Mouse (Mus musculus) kidney, postnatal 10 days (tissue): ENCODE results near the gene Ctla4.
A peak's percentile ranks its signal among the peaks of the same experiment; 100 is the strongest.

ENCODE experiments used
- DNase-seq: peaks from one replicate; pipeline ENCODE4 v3.0.0; 2021; ENCODE audit warnings: mixed read lengths

The Ctla4 gene

DNA sequence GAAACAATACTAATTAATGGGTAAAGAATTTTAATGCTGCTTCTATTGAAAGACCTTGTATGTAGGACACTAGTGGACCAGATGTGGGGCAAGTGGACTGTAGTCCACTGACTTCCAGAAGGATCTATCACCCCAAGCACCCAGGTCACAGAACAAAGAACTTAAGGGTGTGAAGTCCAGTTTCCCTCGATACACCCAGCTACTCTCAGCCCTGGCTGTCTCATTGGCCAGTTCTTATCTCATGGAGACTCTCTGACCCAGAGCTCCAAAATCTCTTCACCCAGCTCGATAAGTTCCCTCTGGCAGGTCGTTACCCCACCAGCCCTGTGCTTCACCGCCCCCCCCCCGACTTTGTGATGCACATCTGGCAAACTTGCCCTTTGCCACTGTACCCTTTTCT is 20.8 kb upstream of the Ctla4 start:
- DNase-seq, result no peak

GRCm38 (mm10) chr1:60868333-60869277 is 18.2 kb upstream of the Ctla4 start:
- peak; percentile 74 for DNase-seq

DNA sequence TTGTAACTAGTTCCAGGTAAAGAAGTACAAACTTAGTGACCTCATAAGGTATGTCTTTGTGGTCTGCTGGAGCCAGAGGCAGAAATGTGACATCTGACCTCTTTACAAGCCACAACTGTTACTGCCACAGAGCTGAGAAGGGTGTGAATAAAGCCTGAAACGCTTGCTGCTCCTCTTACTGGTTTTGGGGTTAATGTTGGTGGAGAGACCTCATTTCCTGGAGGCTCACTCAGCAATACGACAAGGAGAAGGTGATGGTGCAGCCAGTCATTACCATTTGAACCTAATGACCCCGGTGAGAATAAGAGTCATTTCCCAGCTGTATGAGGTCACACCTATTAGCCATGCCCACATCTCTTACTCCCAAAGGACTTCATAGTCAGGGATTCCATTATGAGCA is 11.5 kb upstream of the Ctla4 start:
- DNase-seq, result no peak

GRCm38 (mm10) chr1:60880116-60880867 is 6.5 kb upstream of the Ctla4 start:
- DNase-seq, result no peak

GRCm38 (mm10) chr1:60882792-60883191 is 4.0 kb upstream of the Ctla4 start:
- DNase-seq, result no peak

GRCm38 (mm10) chr1:60883279-60883678 is 3.5 kb upstream of the Ctla4 start:
- no peak for DNase-seq

GRCm38 (mm10) chr1:60884611-60885010 is 2.2 kb upstream of the Ctla4 start:
- no peak for DNase-seq

- DNase-seq, result no peak
Observed at GRCm38 (mm10) chr1:60898127-60898932, 11.5 kb downstream of the Ctla4 start.

GRCm38 (mm10) chr1:60898933-60899210 is 12.1 kb downstream of the Ctla4 start:
- no peak for DNase-seq

DNA sequence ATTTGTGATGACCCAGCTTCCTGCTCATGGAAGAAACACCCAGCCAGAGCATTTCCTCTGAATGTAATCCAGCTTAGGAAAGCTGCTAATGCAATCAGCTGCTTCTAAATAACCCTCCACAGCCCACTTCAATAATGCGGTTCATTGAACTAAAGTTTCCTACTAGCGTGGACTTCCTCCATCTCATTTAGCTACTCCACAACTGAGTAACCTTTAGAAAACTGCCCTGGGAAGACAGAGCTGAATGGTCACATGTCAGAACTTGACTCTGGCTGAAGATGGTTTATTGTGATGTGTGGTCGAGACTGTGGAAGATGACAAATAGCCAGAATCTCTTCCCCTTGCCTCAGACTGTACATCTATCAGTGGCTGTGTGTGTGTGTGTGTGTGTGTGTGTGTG is 12.4 kb downstream of the Ctla4 start:
- DNase-seq, result no peak

DNA sequence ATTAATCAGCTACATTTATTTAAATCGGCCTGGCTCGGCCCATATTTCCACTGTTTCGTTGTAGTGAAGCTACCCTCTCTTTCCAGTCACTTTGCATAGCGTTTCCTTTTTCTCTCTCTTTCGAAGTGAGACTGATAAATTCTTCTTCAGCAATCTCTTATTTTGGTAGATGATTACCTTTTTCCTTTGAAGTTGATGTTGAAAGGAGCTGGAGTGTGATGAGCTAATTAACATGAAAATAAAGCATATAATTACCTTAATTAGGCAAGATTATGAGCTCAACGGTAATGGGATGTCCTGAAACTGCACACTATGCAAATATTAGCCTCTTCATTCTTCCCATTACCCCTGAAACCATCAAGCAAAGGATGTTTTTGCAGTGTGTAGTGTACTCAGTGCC is 15.7 kb downstream of the Ctla4 start:
- DNase-seq, result no peak

DNA sequence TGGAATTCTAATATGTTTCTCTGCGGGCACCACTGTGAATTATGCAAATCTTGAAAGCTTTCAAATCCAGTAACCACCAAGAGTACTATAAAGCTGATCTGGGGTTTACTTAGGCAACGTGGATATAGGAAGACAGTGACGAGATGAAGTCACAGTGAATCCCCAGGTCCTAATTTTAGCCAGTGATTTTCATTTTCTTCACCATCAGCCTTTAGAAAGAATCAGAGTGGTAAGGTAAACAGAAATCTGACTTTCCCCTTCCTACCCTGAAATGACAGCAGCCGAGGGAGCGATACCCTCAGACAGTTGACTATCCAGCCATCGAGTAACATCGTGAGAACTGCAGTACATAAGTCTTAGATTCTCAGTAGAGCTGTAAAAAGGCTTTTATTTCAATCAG is 16.3 kb downstream of the Ctla4 start:
- no peak for DNase-seq

DNA sequence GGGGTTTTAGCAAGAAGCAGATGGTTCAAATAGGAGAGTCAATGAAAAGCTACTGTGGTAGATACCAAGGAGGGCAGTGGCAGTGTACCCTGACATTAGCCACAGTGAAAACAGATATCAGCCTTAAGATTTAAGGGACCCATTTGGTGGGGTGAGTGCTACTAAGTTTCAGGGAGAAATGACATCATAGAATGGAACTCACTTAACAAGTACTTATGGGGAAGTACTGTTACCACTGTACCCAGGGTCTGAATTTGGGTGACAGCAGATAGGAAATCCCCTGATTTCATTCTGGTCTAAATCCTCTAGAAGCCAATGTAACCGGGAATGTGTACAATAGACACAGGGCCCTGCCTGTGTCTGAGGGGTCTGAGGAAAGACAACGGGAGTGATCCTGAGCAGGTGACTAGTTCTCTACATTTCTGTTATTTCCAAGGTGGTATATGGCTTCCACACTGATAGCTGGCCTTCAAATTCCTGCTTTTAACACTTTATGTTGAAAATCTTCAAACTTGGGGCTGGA is 17.7 kb downstream of the Ctla4 start:
- DNase-seq, result no peak

- no peak for DNase-seq
Observed at GRCm38 (mm10) chr1:60907466-60907865, 20.7 kb downstream of the Ctla4 start.

GRCm38 (mm10) chr1:60908751-60909161 is 22.0 kb downstream of the Ctla4 start:
- no peak for DNase-seq

- DNase-seq, result no peak
Observed at GRCm38 (mm10) chr1:60909746-60910145, 22.9 kb downstream of the Ctla4 start.

- DNase-seq, result no peak
Observed at GRCm38 (mm10) chr1:60910796-60911195, 24.0 kb downstream of the Ctla4 start.

- DNase-seq, result no peak
Observed at GRCm38 (mm10) chr1:60911631-60912030, 24.8 kb downstream of the Ctla4 start.

DNA sequence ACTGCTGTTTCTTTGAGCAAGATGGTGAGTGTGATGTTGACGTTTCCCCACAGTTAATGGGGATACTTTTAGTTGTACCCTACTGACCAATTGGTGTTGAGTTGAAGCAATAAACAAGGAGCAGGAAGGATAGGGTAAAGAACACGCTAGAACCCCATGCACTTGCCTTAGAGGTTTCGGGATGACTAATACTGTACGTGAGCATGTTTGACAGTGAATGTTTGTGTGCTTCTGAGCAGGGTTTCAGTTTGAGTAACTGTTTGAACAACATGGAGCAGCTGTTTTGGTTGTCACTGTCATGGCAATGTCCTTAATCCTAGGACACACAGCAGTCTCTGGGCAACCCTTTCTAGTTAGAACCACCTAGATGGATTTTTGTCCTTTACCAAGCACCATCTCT is 26.5 kb downstream of the Ctla4 start:
- no peak for DNase-seq

- no peak for DNase-seq
Observed at GRCm38 (mm10) chr1:60916281-60916781, 29.5 kb downstream of the Ctla4 start.

DNA sequence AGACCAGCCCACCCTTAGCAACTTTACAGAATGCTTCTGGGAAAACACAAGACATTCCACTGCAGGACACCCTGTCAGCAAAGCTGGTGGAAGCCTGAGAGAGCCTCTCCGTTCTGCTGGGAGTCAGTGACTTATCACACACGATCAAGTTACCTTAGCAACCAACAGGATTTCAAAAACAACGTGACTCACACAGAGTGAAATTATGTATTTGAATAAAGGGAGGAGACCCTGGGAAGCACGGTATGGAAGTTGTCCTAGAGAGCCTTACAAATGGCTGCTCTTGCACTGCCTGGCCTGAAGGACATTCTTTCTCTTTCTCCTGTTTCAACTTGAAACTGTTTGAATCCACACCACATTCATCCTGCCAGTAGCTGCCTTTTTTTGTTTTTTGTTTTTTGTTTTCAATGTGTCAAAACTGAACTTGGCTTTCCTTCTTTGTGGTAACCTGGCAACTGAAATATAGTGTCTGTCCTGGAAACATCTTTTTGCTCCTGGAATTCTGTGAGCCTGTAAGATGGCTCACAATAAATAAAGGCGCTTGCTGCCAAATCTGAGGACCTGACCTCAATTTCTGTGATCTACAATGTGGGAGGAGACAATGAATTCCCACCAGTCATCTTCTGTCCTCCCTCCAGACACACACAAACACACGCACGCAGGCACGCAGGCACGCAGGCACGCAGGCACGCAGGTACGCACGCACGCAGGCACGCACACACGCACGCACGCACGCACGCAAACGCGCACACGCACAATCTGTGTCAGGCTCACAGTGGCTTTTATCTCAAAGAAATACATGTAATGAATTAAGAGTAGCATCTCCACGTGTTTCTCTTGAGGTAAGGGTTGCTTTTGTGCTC is 33.9 kb downstream of the Ctla4 start:
- no peak for DNase-seq

DNA sequence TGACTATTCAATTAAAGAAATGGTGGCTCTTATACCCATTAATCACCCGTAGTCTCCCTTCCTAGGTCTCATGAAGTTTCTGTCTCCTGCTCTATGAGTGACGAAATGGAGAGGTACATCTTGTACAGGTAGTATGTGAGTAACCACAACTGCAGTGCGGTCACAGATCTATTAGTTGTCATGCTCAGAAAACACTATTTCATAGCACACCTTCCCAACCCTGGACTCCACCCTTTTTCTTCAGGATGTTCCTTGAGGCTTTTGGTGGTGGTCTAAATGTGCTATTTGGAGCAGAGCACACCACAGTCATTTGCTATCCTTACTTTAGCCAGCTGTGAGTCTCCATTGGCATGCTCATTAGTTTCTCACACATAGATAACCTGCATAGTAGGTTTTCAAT is 42.2 kb downstream of the Ctla4 start:
- no peak for DNase-seq
